ENCODE assay signal across 7 mouse cellular contexts in the genomic region with DNA sequence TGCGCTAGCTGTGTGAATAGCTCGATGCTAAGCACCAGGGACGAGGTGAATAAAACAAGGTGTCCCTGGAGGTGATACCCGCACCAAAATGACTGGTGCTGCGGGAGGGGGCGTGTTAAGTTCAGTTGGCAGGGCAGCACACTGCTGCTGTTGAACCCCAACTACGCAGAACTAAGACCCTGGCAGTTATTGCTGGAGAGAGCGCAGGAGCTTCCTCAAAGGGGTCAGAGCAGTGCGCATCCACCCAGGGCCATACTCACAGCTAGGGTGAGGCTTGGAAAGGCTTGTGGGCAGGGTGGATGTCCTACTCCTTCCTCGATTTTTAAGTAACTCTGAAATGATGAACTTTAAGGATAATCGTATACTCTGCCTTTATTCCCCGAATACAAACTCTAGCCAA. TPM values are rescaled to one million over a fixed set of nuclear protein-coding genes. Genes with fewer than 3 reads are reported as not detected.
DNase-seq lines count a peak whose midpoint lies in the region; ATAC-seq and TF ChIP-seq lines count a peak whose summit lies in the region.

No protein-coding gene starts in this region.

- H3K27me3 ChIP-seq in limb, embryonic 13.5 days = peaks cover 34% of the 10 kb centered on the region
- 0 out of 2 replicates have a peak, but pooled peaks cover 2% of the 10 kb centered on the region for H3K27me3 ChIP-seq in stomach, embryonic 14.5 days (ENCODE audit: control insufficient read depth, insufficient read depth, low read length)

- H3K4me3 ChIP-seq in embryonic fibroblast, embryonic 13.5 days (ENCODE audit: insufficient read depth, low read length) = peak overlapping the region; percentile 90
- peak overlapping the region; percentile 65 for H3K4me3 ChIP-seq in limb, embryonic 13.5 days
- H3K4me3 ChIP-seq in stomach, embryonic 14.5 days (ENCODE audit: low read depth, low read length) = peak overlapping the region; percentile 63

- peak; percentile 23 for DNase-seq in retina, postnatal 1 day
- no peak for DNase-seq in retina, embryonic 14.5 days (ENCODE audit: low spot score)
- DNase-seq in layer of hippocampus, adult 8-10 months (ENCODE audit: low spot score in 2 of 2) = no peak
- no peak for DNase-seq in MN1 (ENCODE audit: low spot score)

- peaks cover 22% of the 10 kb centered on the region for H3K36me3 ChIP-seq in limb, embryonic 13.5 days
- H3K36me3 ChIP-seq in stomach, embryonic 14.5 days (ENCODE audit: control insufficient read depth, insufficient read depth, low read length) = no peaks in the 10 kb centered on the region

- 20% methylated on average over 12 of the region's 12 CpGs for WGBS in limb, embryonic 13.5 days
- WGBS in stomach, embryonic 14.5 days = 20% methylated on average over 12 of the region's 12 CpGs

- no peak for TF ChIP-seq CTCF in embryonic fibroblast, embryonic 13.5 days (IDR thresholded peaks at IDR 0.05; ENCODE audit: borderline replicate concordance, insufficient read depth, low read length)

- no peak for ATAC-seq in limb, embryonic 13.5 days (ENCODE audit: low FRiP score, low read depth)
- 0 out of 2 replicates have a peak, but pooled peaks have one; percentile 2 for ATAC-seq in stomach, embryonic 14.5 days (ENCODE audit: insufficient number of reproducible peaks, insufficient read depth, low FRiP score, low read depth)

- H3K4me2 ChIP-seq in limb, embryonic 13.5 days (replicated peaks) = peak overlapping the region; percentile 77
- H3K4me2 ChIP-seq in stomach, embryonic 14.5 days (replicated peaks; ENCODE audit: low read depth, low read length) = peak overlapping the region; percentile 57

- H3K9me3 ChIP-seq in limb, embryonic 13.5 days = no peaks in the 10 kb centered on the region
- H3K9me3 ChIP-seq in stomach, embryonic 14.5 days (ENCODE audit: control insufficient read depth, low read depth, low read length) = no peaks in the 10 kb centered on the region

- no peak overlapping the region for H3K27ac ChIP-seq in embryonic fibroblast, embryonic 13.5 days (ENCODE audit: insufficient read depth, low read length)
- H3K27ac ChIP-seq in limb, embryonic 13.5 days = no peak overlapping the region
- no peak overlapping the region for H3K27ac ChIP-seq in stomach, embryonic 14.5 days (ENCODE audit: low read length)

- peaks cover 13% of the 10 kb centered on the region for H3K4me1 ChIP-seq in embryonic fibroblast, embryonic 13.5 days (ENCODE audit: control insufficient read depth, insufficient read depth, low read length)
- H3K4me1 ChIP-seq in limb, embryonic 13.5 days = peaks cover 24% of the 10 kb centered on the region
- 0 out of 2 replicates have a peak, but pooled peaks cover 7% of the 10 kb centered on the region for H3K4me1 ChIP-seq in stomach, embryonic 14.5 days (ENCODE audit: control insufficient read depth, insufficient read depth, low read length)

- peak overlapping the region; percentile 72 for H3K9ac ChIP-seq in limb, embryonic 13.5 days
- H3K9ac ChIP-seq in stomach, embryonic 14.5 days (replicated peaks; ENCODE audit: low read depth, low read length) = peak overlapping the region; percentile 52; the same call in 1 of the 2 replicates

- no peak for TF ChIP-seq POLR2A in embryonic fibroblast, embryonic 13.5 days (IDR thresholded peaks at IDR 0.05; ENCODE audit: low read depth, low read length)

RNA-seq across cellular contexts. Expression of gene Hs1bp3, which starts 0.5 kb away (rescaled TPM):
- polyA plus RNA-seq in embryonic fibroblast, embryonic 13.5 days (2011; ENCODE audit: insufficient read length, low read depth, missing spikeins) = 20.5 and 22.9 TPM in 2 replicates
- 19.4 and 21.4 TPM in 2 replicates for polyA plus RNA-seq in limb, embryonic 13.5 days (2015; fragmentation: Nextera tagmentation; extraction: Ambion mirVana)
- polyA plus RNA-seq in stomach, embryonic 14.5 days (2014; fragmentation: Nextera tagmentation; extraction: Ambion mirVana) = 11.2 and 12.1 TPM in 2 replicates
- 10 to 100 TPM; 16.4 to 20.0 (median 18.7) TPM for total RNA-seq in layer of hippocampus, adult 8-10 months (2022)

RNA-seq across cellular contexts. Expression of gene Gdf7, which starts 12.0 kb away (rescaled TPM):
- 0.70 and 1.4 TPM in 2 replicates for polyA plus RNA-seq in embryonic fibroblast, embryonic 13.5 days (2011; ENCODE audit: insufficient read length, low read depth, missing spikeins)
- polyA plus RNA-seq in limb, embryonic 13.5 days (2015; fragmentation: Nextera tagmentation; extraction: Ambion mirVana) = 0.20 TPM in 1 of 2 replicates, not detected in the other
- not detected in 2 replicates for polyA plus RNA-seq in stomach, embryonic 14.5 days (2014; fragmentation: Nextera tagmentation; extraction: Ambion mirVana)
- total RNA-seq in layer of hippocampus, adult 8-10 months (2022) = under 1 TPM; 0.31 to 0.90 (median 0.69) TPM
